Mouse (Mus musculus) adrenal gland, adult 8-10 months (tissue): ENCODE data around the gene Ube2d2b. TPM values are rescaled to one million over a fixed set of nuclear protein-coding genes. Genes with fewer than 3 reads are reported as not detected.

Experiments used
- DNase-seq: peaks from one replicate; pipeline ENCODE4 v3.0.0; 2022
- total RNA-seq, 4 experiments: library from RNA; stranded (reverse); gene quantifications; 2 replicates each; pipeline ENCODE4 v1.2.4; 2022

Ube2d2b gene
- not detected for total RNA-seq

DNA sequence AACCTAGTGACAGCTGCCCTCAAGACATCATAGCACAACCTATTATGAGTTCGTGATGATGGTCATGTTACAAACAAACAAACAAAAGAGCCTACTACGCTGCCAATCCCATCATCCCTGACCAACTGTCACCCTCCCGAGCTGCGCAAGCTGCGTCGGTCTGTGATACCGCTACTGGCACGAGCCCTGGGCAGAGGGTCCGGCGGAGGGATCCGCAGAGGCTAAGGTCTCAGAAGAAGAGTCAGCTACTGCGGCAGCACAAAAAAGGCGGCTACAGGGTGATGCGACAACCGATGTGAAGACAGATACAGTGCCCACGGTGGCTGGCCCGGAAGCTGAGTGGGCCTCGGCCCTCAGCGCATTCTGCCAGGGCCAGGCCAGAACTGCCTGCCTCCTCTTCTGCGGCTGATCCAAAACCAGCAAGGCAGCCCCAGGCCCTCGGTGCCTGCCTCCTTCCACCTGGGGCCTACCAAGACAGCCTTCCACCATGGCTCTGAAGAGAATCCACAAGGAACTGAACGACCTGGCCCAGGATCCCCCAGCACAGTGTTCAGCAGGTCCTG is at the start of gene Ube2d2b:
Gene Ube2d2b, plus strand, starts transcription at position 102 of the 563 bp plus-strand sequence.
- DNase-seq: no peak

DNA sequence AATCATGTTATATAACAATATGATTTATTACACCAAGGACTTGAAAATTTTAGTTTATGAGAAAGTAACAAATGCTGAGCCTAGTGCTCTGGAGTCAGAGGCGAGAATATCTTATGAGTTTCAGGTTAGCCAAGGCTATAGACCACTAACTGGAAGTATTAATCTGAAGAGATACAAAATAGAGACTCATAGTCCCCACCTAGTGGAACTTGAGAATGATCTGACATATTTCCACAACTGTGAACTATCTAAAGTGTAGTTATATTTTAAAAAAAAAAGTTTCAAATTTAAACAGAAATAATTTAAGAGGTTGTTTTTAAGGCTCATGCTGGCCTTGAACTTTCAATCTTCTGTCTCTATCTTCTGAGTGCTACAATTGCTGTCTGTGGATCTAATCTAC is 47.5 kb upstream of the Ube2d2b start:
- DNase-seq: no peak

DNA sequence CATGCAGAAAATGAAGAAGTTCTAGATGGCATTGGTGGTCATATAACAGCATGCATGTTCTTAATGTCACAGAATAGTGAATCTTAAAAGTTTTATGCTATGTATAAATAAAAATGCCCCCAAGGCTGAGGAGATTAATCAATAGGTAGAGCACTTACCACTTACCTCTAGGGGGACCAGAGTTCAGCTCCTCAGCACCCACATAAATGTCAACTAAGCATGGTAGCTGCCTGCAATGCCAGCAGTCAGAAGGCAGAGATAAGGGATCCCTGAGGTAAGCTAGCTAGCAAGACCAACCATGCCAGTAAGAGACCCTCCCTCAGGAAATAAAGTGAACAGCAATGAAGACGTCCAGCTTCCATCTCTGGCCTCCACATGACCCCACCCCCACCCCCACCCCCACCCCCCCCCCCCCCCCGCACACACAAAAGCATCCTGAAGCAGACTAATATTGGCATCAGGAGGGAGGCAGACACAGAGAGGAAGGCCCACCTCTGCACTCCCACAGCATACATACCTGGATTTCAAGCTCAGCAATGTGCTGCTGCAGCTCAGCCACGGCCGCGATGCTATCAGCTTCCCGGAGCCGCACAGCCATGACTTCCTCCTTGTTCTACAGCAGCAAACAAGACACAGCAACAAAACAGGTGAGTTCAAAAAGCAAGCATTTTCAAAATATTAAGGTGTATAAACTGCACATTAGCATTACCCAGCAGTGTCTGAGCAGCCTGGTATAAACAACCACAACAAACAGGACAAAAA is 42.0 kb upstream of the Ube2d2b start:
- no peak for DNase-seq

DNA sequence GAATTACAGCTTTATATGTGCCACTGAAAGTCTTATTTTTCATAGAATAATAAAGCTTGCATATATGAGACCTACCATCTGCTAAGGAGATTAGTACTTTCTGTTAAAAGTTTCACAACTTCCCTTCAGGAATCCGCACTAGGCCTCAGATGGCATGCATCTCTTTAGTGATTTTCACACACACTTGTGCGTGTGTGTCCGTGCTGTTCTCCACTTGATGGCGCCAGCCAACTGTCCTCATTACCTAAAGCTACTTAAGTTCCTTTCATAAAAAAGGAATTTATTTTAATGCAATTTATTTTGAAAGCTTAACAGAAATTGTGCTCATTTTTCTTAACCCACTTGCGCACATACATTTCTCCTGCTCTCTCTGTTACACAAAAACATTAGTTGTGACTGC is 40.4 kb upstream of the Ube2d2b start:
- DNase-seq: no peak

DNA sequence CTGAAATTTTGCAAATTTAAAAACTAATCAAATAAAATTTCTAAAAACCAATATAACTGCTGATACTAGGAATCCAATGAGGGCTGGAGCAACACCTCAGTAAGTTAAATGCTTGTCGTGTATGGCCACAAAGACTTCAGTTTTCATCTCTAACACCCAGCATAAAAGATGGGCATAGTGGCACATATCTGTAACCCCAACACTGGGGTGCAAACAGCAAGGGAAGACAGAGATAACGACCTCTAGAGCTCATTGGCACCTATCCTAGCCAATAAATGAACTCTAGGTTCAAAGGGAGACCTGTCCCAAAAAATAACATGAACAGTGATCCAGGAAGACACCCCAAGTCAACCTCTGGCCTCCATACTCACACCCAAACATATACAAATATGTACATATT is 37.9 kb upstream of the Ube2d2b start:
- DNase-seq: no peak

DNA sequence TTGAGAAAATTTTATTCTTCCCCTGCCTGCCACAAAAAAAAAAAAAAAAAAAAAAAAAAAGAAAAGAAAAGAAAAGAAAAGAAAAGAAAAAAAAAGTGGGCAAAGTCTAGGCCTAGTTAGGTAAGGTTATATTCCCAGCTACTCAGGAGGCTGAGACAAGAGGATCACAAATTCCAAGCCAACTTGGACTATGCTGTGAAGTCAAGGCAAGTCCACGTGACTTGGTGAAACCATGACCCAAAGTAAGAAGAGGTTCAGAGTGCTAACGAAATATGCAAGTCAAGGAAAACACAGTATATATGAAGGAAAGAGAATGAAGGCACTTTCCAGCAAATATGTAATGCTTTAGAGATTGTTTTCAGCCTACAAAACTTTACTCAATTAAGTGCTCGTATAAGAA is 37.4 kb upstream of the Ube2d2b start:
- DNase-seq: no peak

DNA sequence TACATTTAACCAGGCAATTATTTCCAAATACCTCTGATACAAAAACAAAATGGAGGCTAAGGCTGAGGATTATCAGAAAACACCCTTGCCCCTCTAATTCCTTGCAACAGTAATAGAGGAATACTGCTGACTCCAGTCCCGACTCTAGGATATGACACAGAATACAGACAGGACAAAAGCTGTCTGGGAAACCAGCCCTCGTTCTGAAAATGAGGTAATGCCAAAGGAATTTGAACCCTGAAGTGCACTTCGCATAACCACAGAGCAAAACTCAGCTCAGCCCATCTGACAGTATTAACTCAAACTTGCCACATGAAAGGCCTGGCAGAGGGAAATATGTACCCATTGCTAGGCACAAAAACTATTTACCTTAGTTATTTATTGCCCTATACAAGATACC is 36.6 kb upstream of the Ube2d2b start:
- peak; percentile 5 for DNase-seq

DNA sequence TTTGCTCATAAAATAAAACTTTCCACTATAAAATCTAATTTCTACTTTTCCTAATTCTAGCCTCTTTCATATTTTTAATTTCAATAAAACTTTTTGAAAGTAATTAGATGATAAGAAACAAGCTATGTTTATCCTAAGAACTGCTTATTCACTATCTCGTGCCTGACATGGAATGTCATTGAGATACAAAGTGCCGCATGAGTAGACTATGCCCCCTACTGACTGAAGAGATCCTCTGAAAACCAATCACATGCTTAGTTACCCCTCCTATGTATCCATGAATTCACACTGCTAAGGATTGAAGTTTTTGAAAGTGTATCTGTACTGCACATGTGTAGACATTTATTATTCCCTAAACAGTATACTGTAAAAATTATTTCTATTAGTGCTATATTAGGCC is 36.0 kb upstream of the Ube2d2b start:
- DNase-seq: no peak

DNA sequence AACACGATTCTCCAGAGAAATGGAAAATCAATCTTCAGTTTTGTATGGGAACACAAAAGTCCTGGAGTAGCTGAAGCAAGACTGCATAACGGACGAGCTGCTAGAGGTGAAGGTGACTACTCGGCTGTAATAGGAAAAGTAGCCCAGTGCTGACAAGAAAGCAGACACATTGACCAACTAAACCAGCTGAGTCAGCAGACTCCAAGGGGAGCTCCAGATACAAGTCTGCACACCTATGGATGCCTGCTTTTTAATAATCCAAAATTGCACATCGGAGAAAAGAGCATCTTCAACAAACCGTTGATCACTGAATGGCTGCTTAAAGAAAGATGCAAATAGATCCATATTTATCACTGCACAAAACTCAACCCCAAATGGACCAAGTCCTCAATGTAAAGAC is 31.6 kb upstream of the Ube2d2b start:
- DNase-seq: no peak

DNA sequence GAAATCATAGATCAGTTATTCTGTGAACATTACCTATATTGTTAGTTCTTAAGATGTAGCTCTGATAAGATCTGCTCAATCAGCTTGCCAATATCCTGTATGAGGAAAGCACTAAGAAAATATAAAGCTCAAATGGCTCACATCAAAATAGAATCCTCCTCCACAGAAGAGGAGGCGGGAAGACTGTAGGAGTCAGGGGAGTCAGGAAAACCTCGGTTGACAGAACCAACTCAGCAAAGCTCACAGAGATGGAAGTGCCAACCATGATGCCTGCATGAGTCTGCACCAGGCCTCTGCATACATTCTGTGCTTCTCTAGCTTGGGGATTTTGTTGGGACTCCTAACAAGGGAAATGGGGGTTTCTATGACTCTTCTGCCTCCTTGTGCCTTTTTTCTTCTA is 28.7 kb upstream of the Ube2d2b start:
- no peak for DNase-seq

DNA sequence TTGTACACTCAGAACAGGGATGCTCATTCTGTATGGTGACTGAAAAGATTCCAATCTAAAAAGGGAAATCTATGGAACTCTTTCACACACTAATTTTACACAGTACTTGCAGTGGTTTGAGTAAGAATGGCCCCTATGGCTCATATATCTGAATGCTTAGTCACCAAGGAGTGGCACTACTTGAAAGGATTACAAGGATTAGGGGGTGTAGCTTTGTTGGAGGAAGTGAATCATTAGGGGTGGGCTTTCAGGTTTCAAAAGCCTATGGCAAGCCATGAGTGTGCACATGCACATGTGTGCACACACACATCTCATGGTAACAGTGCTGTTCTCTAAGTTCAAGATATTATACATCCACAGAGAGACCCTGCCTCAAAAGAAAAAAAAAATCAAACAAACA is 27.3 kb upstream of the Ube2d2b start:
- DNase-seq: no peak

DNA sequence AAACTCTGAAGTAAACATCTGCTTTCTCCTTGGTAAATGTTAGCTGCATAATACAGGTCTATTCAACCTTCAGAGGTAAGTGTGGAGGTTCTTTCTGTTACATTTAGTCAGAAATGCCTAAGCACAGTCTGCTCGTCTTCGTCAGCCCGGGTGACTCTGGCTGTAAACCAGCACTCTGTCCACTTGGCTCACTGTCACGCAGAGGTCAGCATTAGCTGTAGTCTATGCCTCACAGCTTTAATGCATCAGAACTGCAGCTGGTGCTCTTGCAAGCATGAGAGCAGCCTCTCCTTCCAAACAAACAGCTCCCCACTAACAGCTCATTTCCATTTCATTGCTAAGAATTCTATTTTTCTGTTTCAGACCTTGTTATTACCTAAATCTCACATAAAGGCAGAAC is 22.4 kb upstream of the Ube2d2b start:
- DNase-seq: no peak

DNA sequence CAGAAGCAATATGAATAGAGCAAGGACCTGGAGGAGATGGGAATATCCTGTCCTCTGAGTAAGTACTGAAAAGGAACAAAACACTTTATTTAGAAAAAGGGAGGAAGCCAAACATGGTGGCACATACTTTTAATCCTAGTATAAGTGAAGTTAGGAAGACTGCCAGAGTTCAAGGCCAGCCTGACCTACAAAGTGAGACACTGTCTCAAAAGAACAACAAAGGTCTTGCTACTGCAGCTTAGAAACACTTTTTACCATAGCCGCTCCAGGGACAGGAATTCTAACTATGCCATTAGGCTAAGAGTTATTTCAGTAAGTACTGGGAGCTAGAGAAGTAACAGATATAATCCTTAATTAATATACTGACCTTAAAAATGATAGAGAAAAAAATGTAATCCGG is 15.2 kb upstream of the Ube2d2b start:
- no peak for DNase-seq

DNA sequence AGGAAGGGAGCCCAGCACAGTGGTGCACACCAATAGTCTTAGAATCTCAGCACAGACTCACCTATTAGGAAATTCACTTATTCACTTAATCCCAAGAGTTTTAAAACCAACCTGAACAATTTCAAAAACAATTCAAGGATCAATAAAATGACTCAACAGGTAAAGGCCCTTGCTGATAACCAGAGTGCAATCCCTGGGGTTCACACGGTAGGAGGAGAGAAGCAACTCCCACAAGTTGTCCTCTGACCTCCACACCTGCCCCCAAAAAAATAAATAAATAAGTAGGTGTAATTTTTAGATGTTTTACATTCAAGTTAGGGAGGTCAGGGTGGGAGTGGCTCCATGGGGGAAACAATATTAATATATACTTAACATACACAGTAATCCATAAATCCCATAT is 7.4 kb upstream of the Ube2d2b start:
- DNase-seq: no peak

DNA sequence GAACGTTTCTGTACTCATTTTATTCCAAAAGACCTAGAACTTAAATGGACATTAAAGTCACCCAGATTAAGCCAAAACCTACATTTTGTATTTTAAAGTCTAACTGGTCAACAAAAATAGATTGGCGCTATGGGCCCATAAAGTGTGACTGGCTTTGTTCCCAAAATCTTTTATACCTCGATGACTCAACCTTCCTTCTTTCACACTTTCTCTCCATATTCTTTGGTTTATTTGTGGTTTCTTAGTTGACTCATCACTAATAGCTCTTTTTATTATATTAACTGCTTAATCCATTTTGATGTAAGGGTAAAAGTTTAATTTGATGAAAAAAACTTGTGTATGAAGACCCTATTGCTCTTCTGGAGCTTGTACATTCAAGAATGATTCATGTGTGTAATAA is 1.5 kb downstream of the Ube2d2b start:
- DNase-seq: no peak

DNA sequence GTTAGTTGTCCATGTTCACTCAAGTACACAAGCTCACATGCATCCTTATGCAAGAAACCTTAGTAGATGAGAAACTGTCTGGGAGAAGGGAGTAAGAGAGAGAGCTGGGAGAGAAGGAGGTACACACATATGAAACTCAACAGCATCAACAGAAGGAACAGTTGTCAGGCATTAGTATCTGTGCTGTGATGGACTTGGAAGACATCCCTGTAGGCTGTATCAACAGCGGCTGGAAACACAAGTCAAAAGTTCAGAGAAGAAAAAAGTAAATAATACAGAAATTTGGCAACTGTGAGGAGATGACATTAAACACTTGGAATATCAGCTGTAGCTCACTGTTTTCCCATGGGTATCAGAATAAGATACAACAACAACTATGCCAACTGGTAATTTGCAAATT is 4.4 kb downstream of the Ube2d2b start:
- DNase-seq: no peak

DNA sequence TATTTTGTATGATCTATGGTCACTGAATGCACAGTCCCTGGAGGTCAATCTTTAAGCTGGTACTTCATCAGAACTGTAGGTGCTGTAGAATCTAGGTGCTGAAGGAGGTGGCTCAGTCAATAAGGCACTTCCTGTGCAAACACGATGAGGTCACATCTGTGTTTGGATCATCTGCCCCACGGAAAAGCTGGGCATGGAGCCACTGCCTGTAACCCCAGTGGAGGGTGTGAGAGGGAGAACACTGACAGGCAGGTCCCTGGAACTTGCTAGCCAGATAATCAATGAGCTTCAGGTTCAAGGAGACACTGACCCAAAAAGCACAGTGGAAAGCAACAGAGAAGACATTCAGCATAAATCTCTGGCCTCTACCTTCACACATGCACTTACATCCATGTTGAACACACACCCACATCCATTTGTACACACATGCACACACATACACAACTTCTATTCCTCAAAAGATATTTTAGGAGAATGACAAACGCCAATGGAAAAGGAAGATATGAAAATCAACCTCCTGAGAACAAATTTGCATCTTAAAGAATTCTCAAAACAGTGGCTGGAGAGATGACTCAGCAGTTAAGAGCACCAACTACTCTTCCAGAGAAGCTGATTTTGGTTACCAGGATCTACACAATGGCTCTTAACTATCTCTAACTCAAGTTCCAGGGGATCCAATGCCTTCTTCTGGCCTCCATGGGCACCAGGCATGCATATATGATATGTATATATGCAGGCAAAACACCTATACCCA is 9.2 kb downstream of the Ube2d2b start:
- DNase-seq: peak; percentile 72

DNA sequence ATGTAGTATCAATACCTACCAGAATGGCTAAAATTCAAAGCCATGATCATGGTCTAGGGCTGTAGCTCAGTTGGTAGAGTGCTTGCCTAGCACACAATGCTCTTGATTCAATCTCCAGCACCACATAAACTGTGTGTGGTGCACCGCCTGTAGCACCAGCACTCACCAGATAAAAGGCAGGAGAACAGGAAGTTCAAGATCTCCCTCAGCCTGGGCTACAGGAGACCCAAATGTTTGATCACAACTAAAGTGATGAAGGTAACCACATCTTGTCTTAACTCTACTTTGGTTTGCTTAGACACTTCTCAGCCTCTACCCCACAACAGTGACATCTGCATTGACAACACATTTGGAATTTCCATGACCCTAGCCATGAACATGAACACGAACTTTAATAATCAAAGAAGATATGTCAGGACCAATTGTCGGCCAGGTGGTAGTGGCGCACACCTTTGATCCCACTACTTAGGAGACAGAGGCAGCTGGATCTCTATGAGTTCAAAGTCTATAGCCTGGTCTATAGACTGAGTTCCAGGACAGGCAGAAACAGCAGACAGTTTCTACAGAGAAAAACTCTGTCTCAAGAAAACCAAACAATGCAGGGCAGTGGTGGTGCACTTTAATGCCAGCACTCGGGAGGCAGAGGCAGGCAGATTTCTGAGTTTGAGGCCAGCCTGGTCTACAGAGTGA is 10.8 kb downstream of the Ube2d2b start:
- no peak for DNase-seq

DNA sequence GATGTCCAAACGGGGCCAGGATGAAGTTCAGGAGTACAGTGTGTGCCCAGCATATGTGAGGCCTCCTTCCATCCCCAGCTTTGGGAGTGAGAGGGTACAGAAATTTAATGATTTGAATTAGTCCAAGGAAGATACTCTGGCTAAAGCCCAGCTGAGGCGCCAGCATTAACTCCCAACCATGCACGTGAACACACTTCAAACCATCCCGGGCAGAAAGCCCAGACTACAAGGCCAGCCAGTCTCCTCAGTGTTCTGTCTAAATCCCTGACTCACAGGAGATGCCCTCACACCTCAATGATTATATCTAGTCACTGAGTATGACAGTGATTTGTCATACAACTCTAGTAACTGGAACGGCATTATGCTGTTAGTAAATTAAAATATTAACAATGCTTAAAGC is 17.4 kb downstream of the Ube2d2b start:
- DNase-seq: peak; percentile 73

DNA sequence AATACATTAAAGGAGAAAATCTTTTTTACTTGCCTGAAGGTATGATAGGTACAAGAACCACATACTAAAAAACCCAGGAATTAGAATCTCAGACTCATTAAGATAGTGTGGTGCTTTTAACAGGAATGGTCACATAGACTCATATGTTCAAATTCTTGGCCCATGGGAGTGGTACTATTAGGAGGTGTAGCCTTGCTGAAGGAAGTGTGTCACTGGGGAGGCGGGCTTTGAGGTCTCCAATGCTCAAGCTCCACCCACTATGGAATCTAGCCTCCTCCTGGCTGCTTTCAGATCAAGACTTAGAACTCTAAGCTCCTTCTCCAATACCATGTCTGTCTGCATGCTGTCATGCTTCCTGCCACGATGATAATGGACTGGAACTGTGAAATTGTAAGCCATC is 17.9 kb downstream of the Ube2d2b start:
- no peak for DNase-seq

DNA sequence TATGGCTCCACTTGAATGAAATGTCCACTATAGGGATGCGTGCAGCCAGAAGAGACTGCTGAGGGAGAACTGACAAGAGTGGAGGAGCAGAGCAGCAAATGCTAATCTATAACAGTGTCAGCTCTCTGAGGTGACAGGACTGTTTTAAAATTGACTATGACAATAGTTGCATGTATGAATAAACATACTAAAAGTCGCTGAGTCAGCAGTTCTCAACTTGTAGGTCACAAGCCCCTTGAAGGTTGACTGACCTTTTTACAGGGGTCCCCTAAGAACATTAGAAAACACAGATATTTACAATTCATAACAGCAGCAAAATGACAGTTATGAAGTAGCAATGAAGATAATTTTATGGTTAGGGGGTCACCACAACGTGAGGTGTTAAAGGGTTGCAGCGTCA is 19.1 kb downstream of the Ube2d2b start:
- DNase-seq: no peak

DNA sequence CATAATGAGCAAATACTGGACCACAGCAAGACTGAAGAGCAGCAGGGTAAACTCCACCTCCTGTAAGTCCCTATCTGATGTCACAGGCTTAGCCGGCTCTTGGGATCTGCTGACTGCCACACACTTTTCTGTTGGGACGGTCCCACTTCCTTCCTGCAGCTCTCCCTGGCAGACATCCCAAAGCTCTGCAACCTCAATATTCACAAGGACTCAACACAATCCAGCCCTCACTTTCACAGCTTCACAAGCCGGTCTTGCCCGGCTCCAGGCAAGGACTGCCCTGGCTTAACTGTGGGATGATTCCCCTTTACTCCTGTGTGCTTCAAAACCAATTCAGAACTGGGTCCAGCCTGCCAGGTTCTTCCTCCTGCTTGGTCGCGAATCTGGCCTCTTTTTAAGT is 23.9 kb downstream of the Ube2d2b start:
- DNase-seq: no peak

DNA sequence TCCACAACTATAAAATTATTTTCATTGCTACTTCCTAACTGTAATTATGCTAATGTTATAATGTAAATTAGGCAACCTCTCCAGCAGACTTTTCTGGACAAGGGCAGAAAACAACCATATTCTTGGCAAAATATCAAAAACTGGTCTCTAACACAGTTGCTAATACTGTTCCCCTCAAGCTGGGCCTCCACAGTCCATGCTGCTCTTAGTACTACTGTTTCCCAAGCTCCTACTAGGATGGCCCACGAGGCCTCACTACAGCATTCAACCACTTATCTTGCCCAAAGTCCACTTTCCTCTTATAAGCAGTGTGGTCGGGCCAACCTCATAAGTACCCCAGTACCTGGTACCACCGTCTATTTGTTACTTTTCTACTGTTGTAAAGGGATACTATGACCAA is 24.7 kb downstream of the Ube2d2b start:
- DNase-seq: no peak
